Mouse (Mus musculus): ENCODE results near the gene 1700020D05Rik.
A peak's percentile ranks its signal among the peaks of the same experiment; 100 is the strongest.

Gene 1700020D05Rik

DNA sequence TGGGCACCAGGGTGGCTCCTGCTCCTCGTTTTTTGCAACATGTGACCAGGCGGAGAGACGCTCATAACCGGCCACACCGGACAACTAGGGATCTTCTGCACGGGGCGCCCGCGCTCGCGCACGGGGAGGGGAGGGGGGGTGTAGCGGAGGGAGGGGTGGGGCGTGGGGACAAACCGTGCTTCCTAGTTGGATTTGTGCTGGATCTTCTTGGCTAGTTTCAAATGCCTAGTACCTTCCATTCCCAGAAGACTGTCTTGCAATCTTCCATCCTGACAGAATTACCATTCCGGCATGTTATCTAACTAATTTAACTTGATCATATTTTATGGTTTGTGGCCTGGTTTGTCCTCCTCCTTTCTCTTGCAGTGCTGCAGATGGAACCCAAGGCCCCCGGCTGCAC is at the start of gene 1700020D05Rik:
Gene 1700020D05Rik, minus strand, starts transcription at position 101 of the 400 bp plus-strand sequence.
- DNase-seq, result no peak

GRCm38 (mm10) chr19:5547471-5548056 is 44.0 kb upstream of the 1700020D05Rik start:
- DNase-seq, result no peak

DNA sequence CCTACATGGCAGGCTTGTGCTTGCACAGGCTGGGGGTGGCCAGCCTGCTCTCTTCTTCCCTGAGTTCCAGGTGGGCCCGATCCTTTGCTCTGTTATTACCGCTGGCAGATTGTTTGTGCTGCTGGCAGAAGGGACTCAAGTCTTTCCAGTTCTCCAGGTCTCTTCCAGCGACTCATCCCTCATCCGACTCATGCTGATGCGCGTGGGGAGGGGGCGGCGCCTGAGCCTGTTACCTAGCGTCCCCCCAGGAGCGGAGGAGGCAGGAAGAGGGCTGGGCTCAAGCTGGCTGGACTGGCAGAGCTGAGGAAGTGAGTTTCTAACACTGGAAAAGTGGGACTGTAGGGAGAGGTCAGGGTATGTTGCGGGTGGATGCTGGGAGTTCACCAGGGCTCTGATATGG is 40.4 kb upstream of the 1700020D05Rik start:
- DNase-seq, result no peak

GRCm38 (mm10) chr19:5543362-5543761 is 39.8 kb upstream of the 1700020D05Rik start:
- DNase-seq, result no peak

- no peak for DNase-seq
Observed at GRCm38 (mm10) chr19:5538786-5539185, 35.2 kb upstream of the 1700020D05Rik start.

DNA sequence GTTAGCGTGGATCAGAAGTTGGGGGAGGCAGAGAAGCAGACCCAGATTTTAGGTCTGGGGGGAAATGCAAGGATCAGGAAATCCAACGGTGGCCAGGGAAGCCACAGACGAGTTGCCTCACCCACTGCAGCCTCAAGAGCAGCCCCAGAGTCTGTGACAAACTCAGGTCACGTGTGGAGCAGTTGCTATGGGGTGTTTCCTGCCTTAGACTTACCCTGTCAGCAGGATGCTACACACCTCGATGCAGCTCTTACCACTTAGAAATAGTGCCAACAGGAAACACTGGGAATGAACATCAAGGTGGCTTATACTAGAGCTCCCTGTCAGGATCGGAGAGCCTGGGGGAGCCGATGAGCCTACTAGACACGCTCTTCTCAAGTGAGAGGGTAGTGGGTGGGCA is 28.9 kb upstream of the 1700020D05Rik start:
- no peak for DNase-seq

DNA sequence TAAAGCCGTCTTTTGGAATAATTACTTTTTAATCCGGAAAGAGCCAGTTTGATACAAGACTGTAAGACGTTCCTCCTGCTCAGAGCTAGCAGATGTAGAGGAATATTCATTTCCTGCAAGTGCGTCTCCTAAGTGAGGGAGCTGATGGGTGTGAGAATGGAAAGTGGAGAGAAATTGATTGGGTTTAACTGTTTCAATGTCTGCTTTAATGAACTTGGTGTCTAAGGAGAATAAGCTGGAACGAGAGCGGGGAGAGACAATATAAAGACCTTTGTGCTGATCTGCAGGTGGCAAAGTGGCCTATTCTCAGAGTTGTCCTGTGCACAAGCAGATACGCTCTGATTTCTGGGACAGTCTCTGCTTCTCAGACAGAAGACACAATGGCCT is 26.5 kb upstream of the 1700020D05Rik start:
- DNase-seq, result no peak

DNA sequence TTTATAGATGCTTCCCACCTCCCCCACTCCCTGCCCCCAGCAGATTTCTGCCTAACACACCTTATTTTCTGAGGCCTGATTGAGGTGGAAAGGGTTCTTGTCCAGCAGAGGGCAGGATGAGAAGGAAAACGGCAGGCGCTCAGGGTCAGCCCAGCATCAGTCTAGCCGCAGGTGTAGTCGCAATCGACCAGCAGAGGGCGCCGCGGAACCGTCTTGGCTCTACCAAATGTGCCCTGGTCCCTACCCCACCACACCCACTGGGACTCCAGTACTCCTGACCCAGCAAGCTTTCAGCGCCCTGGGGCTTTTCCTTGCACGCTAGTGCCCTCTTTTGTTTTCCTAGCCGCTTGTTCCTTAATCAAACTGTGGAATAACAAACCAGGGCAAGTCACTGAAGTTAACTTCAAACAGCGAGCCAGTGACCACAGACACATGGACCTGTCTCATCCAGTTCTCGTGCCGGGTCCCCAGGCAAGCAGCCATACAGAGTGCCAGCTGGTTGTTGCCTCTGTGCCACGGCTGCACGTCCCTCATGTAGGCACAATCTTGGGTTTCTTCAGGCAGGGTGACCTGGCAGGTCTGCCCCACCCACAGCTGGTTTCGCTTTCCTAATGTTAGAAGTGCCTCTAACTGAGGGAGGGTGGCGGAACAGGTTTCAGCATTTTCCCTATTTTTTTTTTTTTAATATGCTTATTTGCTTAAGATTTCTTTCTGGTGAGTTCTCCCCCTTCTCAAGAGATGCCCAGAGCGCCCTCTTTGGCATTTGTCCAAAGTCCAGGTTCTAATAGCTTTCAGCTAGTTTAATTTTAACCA is 25.9 kb upstream of the 1700020D05Rik start:
- peak; percentile 99 for DNase-seq

DNA sequence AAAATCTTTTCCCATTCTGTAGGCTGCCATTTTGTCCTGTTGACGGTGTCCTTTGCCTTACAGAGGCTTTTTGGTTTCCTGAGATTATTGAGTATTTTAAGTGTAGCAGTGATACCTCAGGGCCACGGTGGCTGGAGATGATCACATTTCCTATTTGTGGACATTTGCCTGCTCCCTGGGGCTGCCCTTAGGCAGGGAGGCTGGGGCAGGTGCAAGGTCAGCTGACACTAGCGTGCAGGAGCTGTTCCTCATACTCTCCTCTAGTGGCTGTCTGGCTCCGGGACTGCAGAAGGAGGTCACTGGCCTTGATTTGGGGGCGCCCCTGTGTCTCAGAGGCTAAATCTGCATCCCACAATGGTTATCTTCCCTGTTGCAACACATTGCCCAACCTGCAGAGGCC is 21.6 kb upstream of the 1700020D05Rik start:
- DNase-seq, result no peak

DNA sequence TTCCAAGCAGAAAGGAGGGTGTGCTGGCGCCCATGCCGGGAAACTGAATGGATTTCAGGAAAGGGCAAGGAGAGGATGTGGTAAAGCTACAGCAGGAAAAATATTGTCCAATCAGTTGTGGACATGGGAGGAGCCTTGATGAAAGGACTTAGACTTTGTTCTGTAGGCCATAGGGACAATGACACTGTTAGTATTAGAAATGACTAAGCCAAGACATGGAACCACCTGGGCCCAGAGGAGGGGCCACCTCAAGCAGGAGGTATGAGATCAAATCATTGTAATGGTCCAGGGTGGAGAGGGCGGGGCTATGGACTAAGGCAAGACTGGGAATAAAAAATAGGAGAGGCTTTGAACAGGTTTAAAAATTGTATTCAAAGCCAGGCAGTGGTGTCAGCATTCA is 15.1 kb upstream of the 1700020D05Rik start:
- DNase-seq, result no peak

DNA sequence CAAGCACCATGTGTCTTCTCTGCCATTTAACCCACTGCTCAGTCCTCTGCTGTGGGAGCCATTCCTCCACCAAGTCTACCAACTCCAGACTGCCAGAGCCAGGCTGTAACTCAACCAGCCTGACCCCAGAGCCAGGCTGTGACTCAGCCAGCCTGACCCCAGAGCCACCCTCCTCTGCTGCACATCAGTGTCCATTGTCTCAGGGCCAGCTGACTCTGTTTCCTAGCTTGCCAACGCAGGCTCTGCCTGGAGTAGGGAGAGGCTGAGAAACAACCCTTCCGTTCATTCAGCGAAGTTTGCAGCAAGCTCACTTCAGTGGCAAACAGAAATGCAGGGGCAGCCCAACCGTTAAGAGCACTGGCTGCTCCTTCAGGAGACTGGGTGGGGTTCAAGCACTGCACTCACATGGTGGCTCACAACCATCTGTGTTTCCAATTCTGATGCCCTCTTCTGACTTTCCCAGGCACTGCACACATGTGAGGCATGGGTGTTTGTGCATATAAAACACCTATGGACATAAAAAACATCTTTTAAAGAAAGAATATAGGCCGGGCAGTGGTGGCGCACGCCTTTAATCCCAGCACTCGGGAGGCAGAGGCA is 13.4 kb upstream of the 1700020D05Rik start:
- DNase-seq, result peak; percentile 91

GRCm38 (mm10) chr19:5515840-5516777 is 12.5 kb upstream of the 1700020D05Rik start:
- DNase-seq, result no peak

GRCm38 (mm10) chr19:5513005-5513349 is 9.4 kb upstream of the 1700020D05Rik start:
- DNase-seq, result no peak

- DNase-seq, result peak; percentile 95
Observed at GRCm38 (mm10) chr19:5512091-5513004, 8.8 kb upstream of the 1700020D05Rik start.

DNA sequence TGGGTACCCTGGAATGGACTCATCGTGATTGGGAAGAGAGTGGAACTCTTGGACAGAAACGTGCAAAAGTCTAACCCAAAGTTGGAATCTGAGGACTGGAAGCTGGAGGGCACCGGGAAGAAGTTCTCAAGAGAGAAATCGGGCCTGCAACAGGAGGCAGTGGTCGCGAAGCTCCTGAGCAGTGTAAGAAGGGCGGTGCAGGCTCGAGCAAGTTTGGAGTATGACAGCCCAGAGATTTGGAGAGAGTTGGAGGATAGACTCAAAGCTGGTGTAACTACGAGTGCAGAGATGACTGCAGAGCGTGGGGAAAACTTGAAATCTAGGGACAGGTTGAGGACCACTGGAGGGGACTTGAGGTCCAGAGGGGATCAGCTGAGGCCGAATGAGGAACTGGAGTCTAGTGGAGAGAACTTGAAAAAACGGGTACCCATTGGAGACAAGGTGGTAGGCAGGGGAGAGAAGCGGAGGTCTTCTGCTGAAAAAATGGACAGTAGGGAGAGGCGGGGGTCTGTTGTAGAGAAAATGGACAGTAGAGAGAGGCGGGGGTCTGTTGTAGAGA is 7.6 kb upstream of the 1700020D05Rik start:
- DNase-seq, result peak; percentile 91

DNA sequence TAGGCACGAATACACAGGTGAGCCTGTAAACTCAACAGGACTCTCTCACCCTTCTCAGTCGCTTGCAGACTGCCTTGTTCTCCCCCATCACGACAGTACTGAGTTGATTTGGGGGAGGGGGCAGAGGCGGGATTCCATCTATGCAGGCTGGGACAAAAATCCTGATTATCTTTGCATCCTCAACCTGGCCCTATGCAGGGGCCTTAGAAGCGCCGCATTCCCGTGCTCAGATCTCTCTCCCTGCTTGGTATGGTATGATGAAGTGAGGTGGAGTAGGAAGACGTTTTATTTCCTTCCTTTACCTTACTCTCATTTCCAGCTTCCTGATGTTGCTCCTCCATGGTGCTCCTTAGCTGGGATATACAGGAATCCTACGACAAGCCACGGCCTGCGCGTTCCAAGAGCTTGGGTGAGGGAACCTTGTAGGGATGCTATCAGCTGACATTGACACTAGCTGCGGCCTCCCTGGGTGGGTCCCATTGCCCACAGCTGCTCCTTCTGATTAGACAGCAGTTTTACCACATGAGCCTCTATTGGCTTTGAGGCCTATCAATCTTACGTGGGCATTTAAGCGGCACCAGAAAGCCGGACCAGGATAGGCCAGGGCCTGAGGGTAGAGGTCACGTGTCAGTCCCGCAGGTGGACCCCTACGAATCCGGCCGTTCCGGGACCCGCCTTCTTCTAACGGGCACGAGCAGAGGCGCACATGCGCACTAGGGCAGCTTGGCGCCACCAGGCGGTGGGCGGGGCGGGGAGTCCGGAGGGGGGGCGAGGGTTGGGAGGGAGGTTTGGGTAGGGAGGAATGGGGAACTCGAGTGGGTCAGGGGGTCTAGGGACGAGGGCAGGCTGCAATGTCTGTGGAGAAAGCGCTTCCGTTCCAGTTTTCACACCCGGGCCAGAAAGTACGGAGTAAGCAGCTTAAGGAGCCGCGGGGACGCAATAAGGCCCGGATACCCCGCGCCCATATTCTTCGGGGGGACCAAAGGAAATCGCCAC is 6.7 kb upstream of the 1700020D05Rik start, which contains the start of gene Snx32:
Gene Snx32, minus strand, starts transcription at position 508 of the 996 bp plus-strand sequence.
- DNase-seq, result peak; percentile 100

GRCm38 (mm10) chr19:5500330-5500875 is 3.2 kb downstream of the 1700020D05Rik start:
- no peak for DNase-seq

DNA sequence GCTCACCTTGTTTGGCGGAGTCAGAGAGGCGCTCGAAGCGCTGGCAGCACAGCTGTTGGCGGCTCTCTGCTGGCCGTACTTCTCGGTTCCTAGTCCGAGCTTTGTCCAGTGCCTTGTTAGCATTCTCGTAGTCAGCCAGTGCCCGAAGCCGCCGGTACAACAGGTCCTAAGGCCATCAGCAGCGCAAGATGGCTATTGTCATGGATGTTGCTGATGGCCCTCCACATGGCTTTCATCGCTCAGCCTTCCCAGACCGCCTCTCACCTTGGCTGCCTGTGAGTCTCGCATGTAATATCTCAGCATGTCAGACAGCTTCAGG is 7.6 kb downstream of the 1700020D05Rik start:
- no peak for DNase-seq

DNA sequence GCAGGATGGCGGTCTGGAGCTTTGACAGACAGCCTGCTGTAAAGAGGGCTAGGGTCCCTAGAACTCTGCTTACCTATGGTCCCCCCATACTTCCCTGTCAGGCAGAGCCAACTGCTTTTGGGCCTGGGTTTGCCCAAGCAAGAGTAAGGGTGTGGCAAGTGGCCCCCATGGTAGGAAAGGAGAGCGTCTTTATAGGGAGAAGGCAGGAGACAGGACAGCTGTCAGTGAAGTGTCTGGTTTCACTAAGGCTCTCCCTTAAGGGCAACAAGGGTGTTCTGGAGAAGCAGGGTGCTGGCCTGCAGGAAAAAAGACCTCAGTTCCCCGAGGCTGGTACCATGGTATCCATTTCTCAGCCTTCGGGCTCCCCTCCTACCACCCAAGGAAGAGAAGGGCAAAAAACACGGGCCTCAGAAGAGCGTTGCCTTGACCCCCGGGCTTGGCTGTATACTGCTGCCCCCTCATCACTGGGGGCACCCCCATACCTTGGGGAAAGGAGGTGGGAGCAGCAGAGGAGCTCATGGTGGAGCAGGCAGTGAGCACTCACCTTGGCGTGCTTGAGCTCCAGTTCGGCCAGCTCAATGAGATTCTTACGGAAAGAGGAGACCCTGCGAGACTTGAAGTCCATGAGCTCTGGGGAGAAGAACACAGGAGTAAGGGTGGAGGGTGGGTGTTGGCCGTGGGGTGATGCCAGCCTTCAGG is 8.1 kb downstream of the 1700020D05Rik start:
- peak; percentile 90 for DNase-seq
